Mouse (Mus musculus) G1E (cell line): ENCODE measurements around the gene Myl9. TPM values are rescaled to one million over a fixed set of nuclear protein-coding genes. Genes with fewer than 3 reads are reported as not detected.
"Not testable (repeated sequence)": the region's sequence is repeated elsewhere in the genome, so short reads cannot be mapped to it uniquely, and the experiment has no call there.

Source experiments
- ATAC-seq: 2 replicates; pipeline ENCODE4 v1.8.0; 2016; ENCODE audit warnings: mild to moderate bottlenecking; ENCODE audit not compliant: insufficient number of reproducible peaks, poor library complexity, low FRiP score, severe bottlenecking; ENCODE audit errors: extremely low read depth
- DNase-seq: peaks from one replicate; pipeline ENCODE4 v3.0.0; 2012; ENCODE audit warnings: low spot score
- H3K27me3 ChIP-seq: 2 replicates; pipeline ENCODE4 v1.6.1; 2012; ENCODE audit warnings: mild to moderate bottlenecking, low read length, inconsistent platforms; ENCODE audit not compliant: insufficient read depth
- H3K36me3 ChIP-seq: replicated peaks from 2 replicates; pipeline ENCODE3; 2012; ENCODE audit warnings: mild to moderate bottlenecking, inconsistent platforms
- H3K4me1 ChIP-seq: 2 replicates; pipeline ENCODE4 v1.6.1; 2012; ENCODE audit warnings: low read depth, low read length, inconsistent platforms, mixed read lengths; ENCODE audit not compliant: insufficient read depth
- H3K4me3 ChIP-seq: 2 replicates; pipeline ENCODE4 v1.5.1; 2012; ENCODE audit warnings: low read depth, mild to moderate bottlenecking, inconsistent platforms, low read length, moderate library complexity, mixed read lengths
- H3K9me3 ChIP-seq: replicated peaks from 2 replicates; pipeline ENCODE4 v1.6.1; 2012; ENCODE audit warnings: inconsistent platforms
- CTCF ChIP-seq: IDR thresholded peaks from 2 replicates; pipeline ENCODE4 v1.5.1; 2012; ENCODE audit warnings: low read depth, low read length, inconsistent platforms, mixed read lengths
- GATA1 ChIP-seq: IDR thresholded peaks from 2 replicates; pipeline ENCODE4 v1.6.1; 2012; ENCODE audit warnings: borderline replicate concordance, low read length, inconsistent platforms, mixed read lengths
- GATA2 ChIP-seq: IDR thresholded peaks from 2 replicates; pipeline ENCODE4 v1.6.1; 2012; ENCODE audit warnings: low read depth, low read length, inconsistent platforms, borderline replicate concordance
- POLR2AphosphoS5 ChIP-seq: IDR thresholded peaks from 2 replicates; pipeline ENCODE4 v1.6.1; 2012; ENCODE audit warnings: low read depth, low read length, inconsistent platforms; ENCODE audit not compliant: insufficient replicate concordance
- TAL1 ChIP-seq: conservative IDR thresholded peaks from 2 replicates; pipeline ENCODE4 v1.6.1; 2012; ENCODE audit warnings: low read depth, low read length, inconsistent platforms, mixed read lengths
- polyA plus RNA-seq: library from polyadenylated mRNA; stranded (reverse); fragments of >175 nt; gene quantifications from 2 replicates; pipeline ENCODE4 v1.2.3, GENCODE M21; 2012
- total RNA-seq, 2 experiments: library from RNA; stranded (forward) in 1 of 2; stranded (reverse) in 1 of 2; fragments of 200-1000 nt in 1 of 2; fragments of >200 nt in 1 of 2; fragmentation: Nextera tagmentation in 1 of 2; gene quantifications; 2 replicates each; pipeline ENCODE4 v1.2.3; 2014 to 2017

Gene Myl9
- total and polyA plus RNA-seq, 3 experiments = 0.43 to 1.3 TPM; not detected in 1

DNA sequence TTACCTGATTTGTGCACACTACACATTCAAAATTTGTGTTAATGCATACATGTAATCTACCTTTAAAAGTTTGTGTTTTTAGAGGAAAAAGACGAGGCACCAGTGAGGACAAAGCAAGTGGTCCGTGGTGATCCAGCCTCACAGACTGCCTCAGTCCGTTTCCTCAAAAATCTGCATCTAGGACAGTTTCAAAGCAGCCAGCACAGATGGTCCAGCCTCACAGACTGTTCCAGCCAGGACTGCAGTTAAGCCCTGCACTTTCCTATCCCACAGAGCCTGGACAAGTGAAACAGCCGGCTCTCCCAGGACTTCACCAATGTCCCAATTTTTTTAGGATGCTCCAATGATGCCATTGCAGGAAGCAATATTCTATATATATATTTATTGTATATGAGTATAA, 25.8 kb downstream of the Myl9 start:
- TF ChIP-seq CTCF = no peak
- TF ChIP-seq GATA2 = no peak
- TF ChIP-seq POLR2AphosphoS5 = no peak
- TF ChIP-seq TAL1 = no peak
- TF ChIP-seq GATA1 = no peak
- H3K27me3 ChIP-seq = no peaks in the 10 kb centered on the region
- H3K36me3 ChIP-seq = no peaks in the 10 kb centered on the region
- H3K9me3 ChIP-seq = peaks cover 8% of the 10 kb centered on the region
- no peak overlapping the region for H3K4me3 ChIP-seq
- DNase-seq (no peak), ATAC-seq (no peak)
- peaks cover 52% of the 10 kb centered on the region for H3K4me1 ChIP-seq

DNA sequence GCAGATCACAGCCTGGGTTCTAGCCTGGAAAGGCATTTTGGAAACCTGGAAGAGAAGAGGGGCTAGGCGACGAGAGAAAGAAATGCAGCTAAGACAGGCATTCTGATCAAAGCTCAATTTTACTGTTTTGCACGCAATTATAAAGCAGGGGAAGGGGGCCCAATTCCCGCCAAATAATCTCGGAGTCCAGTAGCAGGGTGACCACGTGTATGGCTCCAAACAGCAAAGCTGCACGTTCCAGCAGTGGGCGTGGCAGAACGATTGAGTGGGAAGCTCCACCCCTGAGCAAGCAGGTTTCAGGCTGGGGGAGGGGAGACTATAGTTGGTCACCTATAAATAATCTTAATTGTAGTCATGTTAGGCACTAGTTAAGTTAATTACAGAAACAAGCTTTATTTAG, 26.9 kb downstream of the Myl9 start:
- ATAC-seq, H3K9me3 ChIP-seq, H3K27me3 ChIP-seq, H3K4me3 ChIP-seq, DNase-seq, H3K36me3 ChIP-seq: not testable (repeated sequence)
- peaks cover 57% of the 10 kb centered on the region for H3K4me1 ChIP-seq

DNA sequence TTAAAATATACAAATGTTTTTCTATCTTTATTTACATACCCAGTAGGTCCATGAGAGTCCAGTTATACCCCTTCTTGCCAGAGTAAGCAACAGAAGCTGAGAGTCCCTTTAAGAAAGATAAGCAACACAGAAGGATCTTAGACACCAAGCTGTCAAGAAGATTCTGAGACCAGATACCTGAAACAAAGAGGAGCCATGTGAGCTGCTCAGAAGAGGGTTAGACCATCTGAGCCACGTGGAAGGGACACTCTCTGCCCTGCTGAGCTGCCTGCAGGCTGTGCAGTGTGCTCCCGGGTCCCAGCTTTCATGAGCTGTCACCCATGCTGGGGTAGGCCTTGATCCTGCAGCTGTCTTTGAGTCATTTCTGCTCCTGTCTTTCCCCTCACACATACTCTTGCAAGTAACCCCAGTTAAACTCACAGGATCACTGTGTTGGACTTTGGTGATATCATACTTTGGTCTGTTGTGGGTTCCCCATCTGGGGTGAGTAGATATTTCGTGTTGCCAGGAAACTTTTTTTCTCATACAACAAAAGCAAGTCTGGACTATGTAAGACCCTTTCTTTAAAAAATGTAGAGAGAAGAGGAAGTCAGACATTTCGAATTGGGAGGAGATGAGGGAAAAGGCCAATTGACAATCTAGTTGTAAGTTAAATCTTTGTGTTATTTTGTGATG, 28.6 kb downstream of the Myl9 start:
- DNase-seq = no peak
- no peak for ATAC-seq
- Histone ChIP-seq H3K27me3 (no peaks in the 10 kb centered on the region), H3K4me1 (peaks cover 60% of the 10 kb centered on the region), H3K4me3 (peak overlapping the region; percentile 44; the same call in 1 of the 2 replicates), H3K36me3 (no peaks in the 10 kb centered on the region), H3K9me3 (no peaks in the 10 kb centered on the region)
- TF ChIP-seq TAL1 = no peak
- TF ChIP-seq GATA2 = no peak
- TF ChIP-seq POLR2AphosphoS5 = no peak
- TF ChIP-seq GATA1 = no peak
- no peak for TF ChIP-seq CTCF

DNA sequence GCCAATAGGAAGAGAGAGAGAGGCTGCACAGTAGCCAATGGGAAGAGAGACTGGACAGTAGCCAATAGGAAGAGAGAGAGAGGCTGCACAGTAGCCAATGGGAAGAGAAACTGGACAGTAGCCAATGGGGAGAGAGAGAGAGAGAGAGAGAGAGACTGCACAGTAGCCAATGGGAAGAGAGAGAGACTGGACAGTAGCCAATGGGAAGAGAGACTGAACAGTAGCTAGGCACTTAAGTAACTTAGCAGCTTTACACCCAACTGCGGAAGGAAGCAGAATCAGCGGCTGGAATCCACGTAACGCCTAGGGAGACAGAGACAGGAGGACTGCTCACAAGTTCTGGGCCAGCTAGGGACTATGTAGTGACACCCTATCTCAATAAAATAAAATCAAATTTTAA, 29.4 kb downstream of the Myl9 start:
- Histone ChIP-seq H3K36me3 (no peaks in the 10 kb centered on the region), H3K9me3 (no peaks in the 10 kb centered on the region), H3K27me3 (no peaks in the 10 kb centered on the region), H3K4me3 (no peak overlapping the region), H3K4me1 (peaks cover 63% of the 10 kb centered on the region)
- ATAC-seq (no peak), DNase-seq (no peak)
- no peak for TF ChIP-seq CTCF

GRCm38 (mm10) chr2:156806886-156807285, 31.7 kb downstream of the Myl9 start:
- peaks cover 54% of the 10 kb centered on the region for H3K4me1 ChIP-seq
- TF ChIP-seq GATA1 = no peak
- TF ChIP-seq TAL1 = no peak
- no peak for TF ChIP-seq GATA2
- TF ChIP-seq CTCF = no peak
- no peak for TF ChIP-seq POLR2AphosphoS5

GRCm38 (mm10) chr2:156809579-156809978, 34.4 kb downstream of the Myl9 start:
- peaks cover 32% of the 10 kb centered on the region; the same call in 1 of the 2 replicates for H3K4me1 ChIP-seq
- H3K36me3 ChIP-seq = no peaks in the 10 kb centered on the region
- DNase-seq (no peak), ATAC-seq (no peak)
- H3K9me3 ChIP-seq = no peaks in the 10 kb centered on the region
- no peak overlapping the region for H3K4me3 ChIP-seq
- TF ChIP-seq CTCF (peak; percentile 65), GATA1 (no peak), POLR2AphosphoS5 (no peak), GATA2 (no peak), TAL1 (no peak)
- H3K27me3 ChIP-seq = peaks cover 6% of the 10 kb centered on the region; the same call in 1 of the 2 replicates

More at GRCm38 (mm10) chr2:156806886-156807285, 31.7 kb downstream of the Myl9 start:
- Histone ChIP-seq H3K36me3 (no peaks in the 10 kb centered on the region), H3K9me3 (no peaks in the 10 kb centered on the region), H3K4me3 (no peak overlapping the region), H3K27me3 (no peaks in the 10 kb centered on the region)
- DNase-seq = no peak
- ATAC-seq = no peak

DNA sequence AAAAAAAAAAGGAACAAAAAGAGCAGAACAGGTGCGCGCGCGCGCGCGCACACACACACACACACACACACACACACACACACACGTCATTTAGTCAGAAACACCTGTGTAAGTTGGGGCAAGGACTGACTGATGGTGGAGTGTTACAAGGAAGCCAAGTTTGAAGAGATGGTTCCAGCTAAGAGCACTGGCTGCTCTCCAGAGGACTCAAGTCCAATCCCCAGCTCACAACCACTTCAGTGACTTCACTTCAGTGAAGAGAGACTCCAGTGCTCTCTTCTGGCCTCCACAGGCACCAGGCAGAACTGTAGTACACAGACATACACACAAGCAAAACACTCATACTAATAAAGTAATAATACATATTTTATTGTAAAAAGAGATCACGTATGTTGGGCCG, 35.5 kb downstream of the Myl9 start:
- DNase-seq (no peak), ATAC-seq (no peak)
- H3K27me3 ChIP-seq = peaks cover 8% of the 10 kb centered on the region; the same call in 1 of the 2 replicates
- TF ChIP-seq GATA1 (no peak), CTCF (no peak), TAL1 (no peak), GATA2 (no peak), POLR2AphosphoS5 (no peak)
- no peaks in the 10 kb centered on the region for H3K9me3 ChIP-seq
- no peak overlapping the region for H3K4me3 ChIP-seq
- H3K36me3 ChIP-seq = no peaks in the 10 kb centered on the region
- peaks cover 22% of the 10 kb centered on the region; the same call in 1 of the 2 replicates for H3K4me1 ChIP-seq
